Mouse (Mus musculus) adrenal gland, postnatal 10 days (tissue): ENCODE results near the gene Tcaf3. TPM values are rescaled to one million over a fixed set of nuclear protein-coding genes. Genes with fewer than 3 reads are reported as not detected.

Experiments used
- DNase-seq: peaks from one replicate; pipeline ENCODE4 v3.0.0; 2021; ENCODE audit warnings: mixed read lengths
- total RNA-seq, 2 experiments: library from RNA; stranded (reverse); gene quantifications; 2 replicates each; pipeline ENCODE4 v1.2.3; 2021

Tcaf3 gene
- total RNA-seq, 2 experiments from 2014 or later: not detected

- DNase-seq: peak; percentile 45
Observed at GRCm38 (mm10) chr6:42542036-42543031, 55.2 kb downstream of the Tcaf3 start.

DNA sequence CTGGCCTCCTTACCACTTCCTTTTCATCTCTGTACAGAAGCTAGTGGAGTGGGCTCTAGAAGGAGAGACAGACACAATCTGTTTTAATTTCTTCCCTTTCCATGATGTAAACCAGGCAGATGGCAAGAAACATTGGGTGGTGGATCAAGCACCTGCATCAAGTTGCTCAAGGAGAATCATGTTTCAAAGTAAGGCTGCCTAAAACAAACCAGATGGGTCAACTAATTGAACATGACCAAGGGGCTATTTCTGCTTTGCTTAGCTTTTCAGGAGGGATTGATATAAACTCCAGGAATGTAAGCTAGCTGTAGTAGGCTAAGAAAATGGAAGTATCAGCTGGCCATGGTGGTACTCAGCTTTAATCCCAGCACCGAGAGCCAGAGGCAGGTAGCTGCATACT lies 56.8 kb downstream of the Tcaf3 start:
- DNase-seq: no peak

DNA sequence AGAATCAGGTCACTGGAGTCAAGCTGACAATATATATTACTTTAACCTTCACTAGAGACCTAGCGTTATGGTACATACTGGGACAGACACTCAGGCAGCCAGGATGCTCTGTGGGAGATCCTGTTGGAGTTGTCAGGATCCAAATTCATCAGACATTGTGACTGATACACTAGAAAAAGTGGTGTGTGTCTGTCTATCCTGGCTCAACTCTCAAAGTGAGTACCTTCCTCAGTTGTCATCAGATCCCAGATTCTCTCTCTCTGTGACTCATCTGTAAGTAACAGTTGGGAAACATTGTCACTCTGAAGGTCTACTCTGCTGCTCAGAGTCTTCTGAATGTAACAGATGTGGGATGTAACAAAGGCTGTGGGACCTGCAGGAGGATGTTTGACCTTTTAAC lies 57.8 kb downstream of the Tcaf3 start:
- no peak for DNase-seq

Other genes starting within 250 kb of the Tcaf3 start
- 100 to 1,000 TPM in 1 of 2 experiments, 10 to 100 TPM in 1; 73.1 to 112 TPM for gene Zyx, start 248.1 kb downstream of the Tcaf3 start, total RNA-seq
- 1 to 10 TPM; 2.8 to 8.6 TPM for gene Epha1, start 224.4 kb downstream of the Tcaf3 start, total RNA-seq
- gene Tas2r143, start 197.5 kb downstream of the Tcaf3 start, total RNA-seq: 1 to 10 TPM; 1.0 to 1.9 TPM
- gene Tas2r135, start 192.3 kb downstream of the Tcaf3 start, total RNA-seq: 1 to 10 TPM in 1 of 2 experiments, under 1 TPM in 1; 0.99 to 2.0 TPM
- 1 to 10 TPM in 1 of 2 experiments, under 1 TPM in 1; 0.48 to 1.3 TPM for gene Tas2r126, start 163.2 kb downstream of the Tcaf3 start, total RNA-seq
- gene Olfr458, start 132.5 kb downstream of the Tcaf3 start, total RNA-seq: not detected
- gene Olfr457, start 121.4 kb downstream of the Tcaf3 start, total RNA-seq: not detected
- gene Olfr456, start 110.5 kb downstream of the Tcaf3 start, total RNA-seq: not detected
- not detected for gene Olfr455, start 50.1 kb downstream of the Tcaf3 start, total RNA-seq
- 1 to 10 TPM; 7.8 to 8.9 TPM for gene Tcaf2, start 47.6 kb upstream of the Tcaf3 start, total RNA-seq
- 10 to 100 TPM; 44.3 to 48.2 TPM for gene Tcaf1, start 112.4 kb upstream of the Tcaf3 start, total RNA-seq
- gene Olfr453, start 141.7 kb upstream of the Tcaf3 start, total RNA-seq: not detected
- not detected for gene Olfr38, start 158.7 kb upstream of the Tcaf3 start, total RNA-seq
- gene Olfr452, start 187.4 kb upstream of the Tcaf3 start, total RNA-seq: not detected
- not detected for gene Olfr450, start 214.2 kb upstream of the Tcaf3 start, total RNA-seq
- not detected for gene Olfr449, start 236.7 kb upstream of the Tcaf3 start, total RNA-seq